Mouse (Mus musculus) megakaryocyte-erythroid progenitor cell, adult 5-6 weeks (primary cell): ENCODE measurements around the gene Camta1. TPM values are rescaled to one million over a fixed set of nuclear protein-coding genes. Genes with fewer than 3 reads are reported as not detected.
"Not testable (repeated sequence)": the region's sequence is repeated elsewhere in the genome, so short reads cannot be mapped to it uniquely, and the experiment has no call there.

Experiments used
- ATAC-seq: replicated peaks from 2 replicates; pipeline ENCODE4 v1.8.0; 2016; ENCODE audit warnings: mild to moderate bottlenecking, inconsistent platforms; ENCODE audit not compliant: severe bottlenecking, poor library complexity, low FRiP score, low TSS enrichment
- total RNA-seq, 2 experiments: library from RNA; stranded (forward) in 1 of 2; stranded (reverse) in 1 of 2; fragments of 200-1000, 215-1000 nt in 1 of 2; fragments of >200 nt in 1 of 2; fragmentation: Nextera tagmentation in 1 of 2; gene quantifications; 2 replicates each; pipeline ENCODE4 v1.2.3; 2014 to 2017

Camta1 gene
- total RNA-seq, 2 experiments from 2014 or later: 52.1 to 68.4 TPM

- no peak for ATAC-seq
Measured at GRCm38 (mm10) chr4:150889273-150889954, 972.3 kb downstream of the Camta1 start.

DNA sequence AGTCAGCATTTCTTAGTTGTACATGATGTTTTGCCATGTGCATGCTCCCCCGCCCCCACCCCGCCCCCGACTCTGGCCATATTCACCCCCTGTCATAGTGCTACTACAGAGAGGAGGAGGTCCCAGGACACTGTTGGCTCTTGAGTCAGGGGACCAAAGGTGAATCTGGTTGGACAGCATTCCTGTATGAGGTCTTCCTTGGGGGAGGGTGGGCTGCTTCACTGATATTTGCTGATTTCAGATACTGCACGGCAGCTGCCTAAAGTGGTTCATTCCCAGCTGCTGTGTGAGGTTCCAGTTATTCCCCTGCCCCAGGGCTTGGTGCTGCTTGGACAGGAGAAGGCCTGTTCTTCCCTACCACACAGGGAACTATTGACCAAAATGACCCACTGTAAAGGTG is 973.2 kb downstream of the Camta1 start:
- no peak for ATAC-seq

- ATAC-seq: no peak
Measured at GRCm38 (mm10) chr4:150887903-150888302, 973.8 kb downstream of the Camta1 start.

DNA sequence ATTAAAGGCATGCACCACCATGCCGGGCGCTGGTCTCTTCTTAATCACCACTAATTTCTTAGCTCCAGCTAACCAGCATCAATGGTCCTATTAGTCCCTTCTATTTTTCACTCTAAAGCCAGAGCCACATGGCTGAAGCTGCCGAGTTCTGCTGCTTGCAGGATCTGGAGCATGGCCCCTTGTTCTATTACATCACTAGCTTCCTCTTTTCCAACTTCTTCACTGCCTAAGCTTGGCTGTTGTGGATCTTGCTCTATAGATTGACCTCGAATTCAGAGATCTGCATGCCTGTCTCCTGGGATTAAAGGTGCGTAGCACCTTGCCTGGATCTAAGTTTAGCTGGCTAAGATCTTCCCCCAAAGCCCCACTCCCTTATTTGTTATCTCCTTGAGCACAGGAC is 979.0 kb downstream of the Camta1 start:
- ATAC-seq: no peak

DNA sequence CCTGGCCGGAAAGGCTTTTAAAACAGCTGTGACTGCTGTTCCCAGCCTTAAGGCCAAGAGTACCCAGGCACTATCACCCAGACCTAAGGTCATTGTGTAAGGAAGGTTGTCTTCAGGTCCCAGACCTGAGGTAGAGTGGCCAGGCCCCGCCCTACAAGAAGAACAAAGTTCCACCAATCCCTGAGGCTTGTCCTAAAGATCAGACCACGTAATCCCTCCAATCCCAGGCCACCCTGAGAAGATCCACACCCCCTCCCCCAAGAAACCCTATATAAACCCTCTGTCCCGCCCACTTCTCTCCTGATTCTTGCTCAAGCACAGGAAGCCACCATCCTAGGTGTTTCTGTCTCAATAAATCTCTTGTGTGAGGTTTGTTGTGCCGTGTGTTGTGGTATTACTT is 981.3 kb downstream of the Camta1 start:
- ATAC-seq: no peak

DNA sequence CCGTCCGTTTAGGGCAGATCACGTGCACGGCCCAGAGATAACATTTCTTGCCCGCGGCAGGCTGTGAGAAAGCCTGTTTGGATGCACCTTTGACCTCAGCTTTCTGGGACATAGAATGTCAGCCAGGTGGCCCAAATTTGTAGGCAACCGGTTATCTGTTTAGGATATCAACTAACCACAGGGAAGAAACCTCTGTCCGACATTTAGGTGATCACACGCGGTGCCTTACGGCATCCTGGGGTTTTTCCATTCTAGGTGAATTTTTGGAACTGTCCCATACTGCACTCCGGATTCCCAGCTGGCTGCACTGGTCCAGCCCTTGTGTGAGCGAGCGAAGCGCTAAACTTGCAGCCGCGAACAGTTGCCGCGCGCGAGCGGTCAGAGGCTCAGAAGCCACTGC is 982.0 kb downstream of the Camta1 start:
- no peak for ATAC-seq

- no peak for ATAC-seq
Measured at GRCm38 (mm10) chr4:150875393-150875792, 986.3 kb downstream of the Camta1 start.

- not testable (repeated sequence) for ATAC-seq
Measured at GRCm38 (mm10) chr4:150874416-150874815, 987.3 kb downstream of the Camta1 start.

DNA sequence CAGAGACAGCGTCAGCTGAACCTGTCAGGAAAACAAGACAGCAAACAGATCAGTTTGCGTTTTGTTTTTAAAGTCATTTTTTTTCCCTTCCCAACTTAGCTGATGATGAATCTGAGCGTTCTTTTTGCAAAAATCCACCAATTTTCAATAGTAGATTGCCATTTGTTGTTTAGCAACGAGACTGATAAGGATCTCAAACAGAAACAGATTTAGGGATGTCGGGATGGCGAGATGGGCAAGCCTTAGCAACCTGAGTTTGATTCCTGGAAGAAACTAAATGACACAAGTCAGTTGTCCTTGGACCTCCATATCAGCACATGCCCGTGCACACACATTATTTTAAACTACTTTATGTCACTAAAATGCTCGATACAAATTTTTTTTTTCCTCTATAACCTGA is 989.0 kb downstream of the Camta1 start:
- ATAC-seq: no peak

DNA sequence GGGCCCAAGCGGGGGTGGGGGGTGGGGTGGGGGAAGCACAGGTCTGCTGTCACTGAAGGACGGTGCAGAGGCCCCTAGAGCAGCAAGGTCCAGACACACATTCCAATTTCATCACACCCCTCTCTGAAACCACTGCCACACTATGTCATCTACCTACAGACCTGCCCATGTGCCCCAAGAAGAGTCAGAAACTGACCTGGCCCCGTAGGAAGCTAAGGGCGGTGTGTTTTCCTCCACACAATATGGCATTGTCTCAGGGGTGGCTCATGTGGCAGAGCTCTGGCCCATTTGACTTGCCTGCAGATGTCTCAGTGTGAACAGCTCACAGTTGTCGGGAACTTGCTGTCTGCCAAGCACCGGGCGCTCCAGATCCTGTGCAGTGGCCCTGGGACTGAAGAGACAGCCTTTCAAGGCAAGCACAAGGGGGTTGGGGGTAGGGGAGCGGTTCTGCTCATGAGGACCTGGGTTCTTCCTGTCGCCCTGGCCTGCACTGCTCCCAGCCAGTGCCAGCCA is 989.5 kb downstream of the Camta1 start:
- no peak for ATAC-seq

GRCm38 (mm10) chr4:150871392-150872138 is 990.1 kb downstream of the Camta1 start:
- no peak for ATAC-seq

DNA sequence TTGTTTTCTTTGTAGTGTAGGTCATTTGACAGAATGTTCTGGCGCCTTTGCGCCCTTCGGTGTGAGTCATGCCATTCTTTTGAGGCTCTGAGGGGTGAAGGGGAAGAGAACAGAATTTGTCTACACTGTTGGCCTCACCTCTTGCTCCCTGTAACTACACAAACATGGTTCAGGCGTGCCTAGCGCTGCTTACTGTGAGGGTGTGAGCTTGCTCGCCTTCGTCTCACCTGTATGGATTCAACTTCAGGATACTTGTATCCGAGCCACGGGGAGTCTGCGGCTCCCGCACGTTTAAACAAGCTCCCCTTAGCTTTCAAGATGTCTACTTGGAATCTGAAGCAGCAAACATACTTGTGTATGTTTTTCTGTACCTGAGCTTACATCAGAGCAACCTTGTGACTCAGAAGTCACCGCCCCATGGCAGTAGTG is 990.7 kb downstream of the Camta1 start:
- ATAC-seq: no peak

DNA sequence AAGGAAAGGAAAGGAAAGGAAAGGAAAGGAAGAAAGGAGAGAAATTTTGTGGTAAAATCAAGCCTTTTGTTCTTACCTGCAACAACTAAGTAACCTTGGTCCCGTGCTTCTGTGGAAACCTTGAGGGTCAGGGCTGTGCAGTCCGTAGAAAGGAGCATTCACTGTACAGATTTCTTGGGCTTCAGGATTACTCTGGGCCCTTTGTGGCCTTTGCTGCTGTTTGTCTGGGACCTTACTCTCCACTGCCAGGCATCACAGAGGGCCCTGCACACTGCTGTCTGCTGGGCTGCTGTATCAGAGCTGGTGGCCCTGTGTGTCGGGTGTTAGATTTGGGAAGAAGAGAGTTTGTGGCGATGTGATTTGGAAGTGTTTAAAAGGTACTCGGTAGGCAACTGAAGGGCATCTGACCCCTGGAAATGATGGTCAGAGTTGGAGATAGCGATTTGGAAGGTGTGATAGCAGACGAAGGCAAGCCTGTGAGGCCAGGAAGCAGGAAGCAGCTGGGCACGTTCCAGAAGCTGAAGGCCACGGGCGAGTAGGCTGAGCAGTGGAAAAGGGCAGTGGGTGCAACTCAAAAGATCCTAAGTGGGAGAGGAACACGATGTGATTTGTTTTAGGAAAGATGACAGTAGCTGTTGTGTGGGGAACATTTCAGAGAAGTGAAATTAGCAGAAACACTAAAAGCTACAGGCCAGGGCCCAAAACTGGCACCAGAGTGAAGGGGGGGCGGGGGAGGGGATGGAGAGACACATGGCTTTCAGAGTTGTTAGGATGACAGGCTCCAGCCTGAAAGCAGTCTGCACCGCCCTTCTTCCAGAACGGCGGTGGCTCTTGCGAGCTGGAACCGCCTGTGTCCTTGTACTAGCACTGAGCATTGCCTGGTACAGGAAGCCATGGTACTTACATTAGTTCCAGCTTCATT is 992.1 kb downstream of the Camta1 start:
- ATAC-seq: no peak

DNA sequence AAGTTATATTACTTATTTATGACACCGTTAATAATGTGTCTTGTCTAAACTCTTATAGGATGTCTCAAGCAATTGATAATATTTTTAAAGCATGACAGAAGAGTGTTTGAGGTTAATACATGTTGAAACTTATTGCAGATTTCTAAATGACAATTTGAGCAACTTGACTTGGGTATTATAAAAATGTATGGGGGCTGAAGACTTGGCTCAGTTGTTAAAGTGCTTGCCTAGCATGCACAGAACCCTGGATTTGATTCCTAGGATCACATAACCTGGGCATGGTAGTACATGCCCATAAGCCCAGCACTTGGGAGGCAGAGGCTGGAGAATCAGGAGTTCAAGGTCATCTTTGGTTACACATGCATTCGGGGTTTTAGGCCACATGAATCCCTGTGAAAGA is 992.8 kb downstream of the Camta1 start:
- no peak for ATAC-seq

GRCm38 (mm10) chr4:150868161-150868560 is 993.5 kb downstream of the Camta1 start:
- no peak for ATAC-seq

Other genes starting within 250 kb of the Camta1 start
- 108 and 114 TPM in 2 replicates for gene Dnajc11, start 71.8 kb upstream of the Camta1 start, total RNA-seq (2014; fragmentation: Nextera tagmentation)
- gene Dnajc11, start 71.8 kb upstream of the Camta1 start, total RNA-seq (2017): 85.8 and 110 TPM in 2 replicates
- gene Thap3, start 127.1 kb upstream of the Camta1 start, total RNA-seq (2014; fragmentation: Nextera tagmentation): 2.1 and 7.3 TPM in 2 replicates
- 1.4 and 9.6 TPM in 2 replicates for gene Thap3, start 127.1 kb upstream of the Camta1 start, total RNA-seq (2017)
- 0.15 and 0.52 TPM in 2 replicates for gene Phf13, start 134.4 kb upstream of the Camta1 start, total RNA-seq (2014; fragmentation: Nextera tagmentation)
- gene Phf13, start 134.4 kb upstream of the Camta1 start, total RNA-seq (2017): 0.09 and 1.5 TPM in 2 replicates
- gene Klhl21, start 146.9 kb upstream of the Camta1 start, total RNA-seq (2014; fragmentation: Nextera tagmentation): 7.0 and 7.6 TPM in 2 replicates
- gene Klhl21, start 146.9 kb upstream of the Camta1 start, total RNA-seq (2017): 5.1 and 8.3 TPM in 2 replicates
- 6.6 and 27.2 TPM in 2 replicates for gene Zbtb48, start 165.8 kb upstream of the Camta1 start, total RNA-seq (2014; fragmentation: Nextera tagmentation)
- 7.0 and 10.6 TPM in 2 replicates for gene Zbtb48, start 165.8 kb upstream of the Camta1 start, total RNA-seq (2017)
- gene Tas1r1, start 176.7 kb upstream of the Camta1 start, total RNA-seq (2014; fragmentation: Nextera tagmentation): 0.74 TPM in 1 of 2 replicates, not detected in the other
- gene Tas1r1, start 176.7 kb upstream of the Camta1 start, total RNA-seq (2017): 0.88 TPM in 1 of 2 replicates, not detected in the other
- gene Nol9, start 177.4 kb upstream of the Camta1 start, total RNA-seq (2014; fragmentation: Nextera tagmentation): 64.3 and 67.6 TPM in 2 replicates
- 45.2 and 60.8 TPM in 2 replicates for gene Nol9, start 177.4 kb upstream of the Camta1 start, total RNA-seq (2017)
- gene Plekhg5, start 210.6 kb upstream of the Camta1 start, total RNA-seq (2014; fragmentation: Nextera tagmentation): 8.9 and 15.6 TPM in 2 replicates
- 6.8 and 7.1 TPM in 2 replicates for gene Plekhg5, start 210.6 kb upstream of the Camta1 start, total RNA-seq (2017)